Mouse (Mus musculus): ENCODE data around the gene Mdga2.

GRCm38 (mm10) chr12:67140131-67140530, 82.2 kb downstream of the Mdga2 start:
- TF ChIP-seq CTCF (IDR thresholded peaks at IDR 0.05; ENCODE audit: low read depth) (no peak), EP300 (IDR thresholded peaks at IDR 0.05; ENCODE audit: low read depth) (no peak)

Data from liver, postnatal 0 days (tissue).